Mouse (Mus musculus): ENCODE data around the gene Zscan25. TPM values are rescaled to one million over a fixed set of nuclear protein-coding genes. Genes with fewer than 3 reads are reported as not detected.
"Not testable (repeated sequence)": the region's sequence is repeated elsewhere in the genome, so short reads cannot be mapped to it uniquely, and the experiment has no call there.

Zscan25 gene
- polyA plus RNA-seq (2015; fragmentation: Nextera tagmentation; extraction: Ambion mirVana): 0.48 and 0.61 TPM in 2 replicates

GRCm38 (mm10) chr5:145280371-145281143 is at the start of gene Zscan25:
Gene Zscan25 (plus strand): TSS chr5:145280500.
- H3K27ac ChIP-seq: peak within 1 kb of the TSS; percentile 93
- H3K9ac ChIP-seq: peak within 1 kb of the TSS; percentile 83
- under 1% methylated on average over 50 of the region's 50 CpGs for WGBS
- peak within 1 kb of the TSS; percentile 94 for H3K4me3 ChIP-seq (replicated peaks)
- H3K4me1 ChIP-seq: peaks cover 13% of the 10 kb centered on the region; the same call in 1 of the 2 replicates
- H3K36me3 ChIP-seq: peaks cover 32% of the 10 kb centered on the region
- H3K27me3 ChIP-seq: no peaks in the 10 kb centered on the region
- H3K9me3 ChIP-seq (replicated peaks): no peaks in the 10 kb centered on the region
- peak within 1 kb of the TSS; percentile 76 for H3K4me2 ChIP-seq
- ATAC-seq (replicated peaks; ENCODE audit: low FRiP score): peak; percentile 100

GRCm38 (mm10) chr5:145230641-145231040 is 49.7 kb upstream of the Zscan25 start:
- no peak for ATAC-seq (replicated peaks; ENCODE audit: low FRiP score)
- 81% methylated on average over 4 of the region's 4 CpGs for WGBS
- Histone ChIP-seq H3K9me3 (replicated peaks) (no peaks in the 10 kb centered on the region), H3K9ac (no peak overlapping the region), H3K27me3 (no peaks in the 10 kb centered on the region), H3K4me3 (replicated peaks) (peak overlapping the region; percentile 92; the same call in 1 of the 2 replicates), H3K4me2 (peak overlapping the region; percentile 75; the same call in 1 of the 2 replicates), H3K4me1 (peaks cover 15% of the 10 kb centered on the region), H3K27ac (peak overlapping the region; percentile 86; the same call in 1 of the 2 replicates), H3K36me3 (peaks cover 24% of the 10 kb centered on the region)

- Histone ChIP-seq H3K4me2 (peak within 1 kb of the TSS; percentile 75), H3K27ac (peak within 1 kb of the TSS; percentile 86), H3K9ac (peak within 1 kb of the TSS; percentile 96), H3K4me1 (peaks cover 15% of the 10 kb centered on the region), H3K27me3 (no peaks in the 10 kb centered on the region), H3K9me3 (replicated peaks) (no peaks in the 10 kb centered on the region), H3K36me3 (peaks cover 32% of the 10 kb centered on the region), H3K4me3 (replicated peaks) (peak within 1 kb of the TSS; percentile 92)
- peak; percentile 99 for ATAC-seq (replicated peaks; ENCODE audit: low FRiP score)
- under 1% methylated on average over 42 of the region's 42 CpGs for WGBS
Observed at GRCm38 (mm10) chr5:145231367-145231871, 48.9 kb upstream of the Zscan25 start, which contains the start of gene Zfp655. Gene Zfp655 (plus strand): TSS chr5:145231715.

- peak overlapping the region; percentile 75 for H3K4me2 ChIP-seq
- no peaks in the 10 kb centered on the region for H3K27me3 ChIP-seq
- H3K4me1 ChIP-seq: peaks cover 15% of the 10 kb centered on the region
- peak overlapping the region; percentile 86 for H3K27ac ChIP-seq
- ATAC-seq (replicated peaks; ENCODE audit: low FRiP score): peak; percentile 67
- peaks cover 36% of the 10 kb centered on the region for H3K36me3 ChIP-seq
- no peaks in the 10 kb centered on the region for H3K9me3 ChIP-seq (replicated peaks)
- H3K4me3 ChIP-seq (replicated peaks): peak overlapping the region; percentile 92
- under 1% methylated on average over 39 of the region's 49 CpGs for WGBS
- H3K9ac ChIP-seq: peak overlapping the region; percentile 96
Observed at GRCm38 (mm10) chr5:145231893-145232411, 48.3 kb upstream of the Zscan25 start.

GRCm38 (mm10) chr5:145234636-145235035 is 45.7 kb upstream of the Zscan25 start:
- Histone ChIP-seq H3K27ac (no peak overlapping the region), H3K36me3 (peaks cover 61% of the 10 kb centered on the region), H3K4me3 (replicated peaks) (no peak overlapping the region), H3K4me1 (peaks cover 15% of the 10 kb centered on the region), H3K27me3 (no peaks in the 10 kb centered on the region), H3K4me2 (no peak overlapping the region), H3K9ac (no peak overlapping the region), H3K9me3 (replicated peaks) (no peaks in the 10 kb centered on the region)
- no peak for ATAC-seq (replicated peaks; ENCODE audit: low FRiP score)

- H3K4me1 ChIP-seq: no peaks in the 10 kb centered on the region
- peaks cover 74% of the 10 kb centered on the region for H3K36me3 ChIP-seq
- H3K27me3 ChIP-seq: no peaks in the 10 kb centered on the region
- no peak for ATAC-seq (replicated peaks; ENCODE audit: low FRiP score)
- H3K4me2 ChIP-seq: no peak overlapping the region
- H3K9me3 ChIP-seq (replicated peaks): no peaks in the 10 kb centered on the region
- H3K9ac ChIP-seq: no peak overlapping the region
- WGBS: 97% methylated on average over 3 of the region's 3 CpGs
- H3K27ac ChIP-seq: no peak overlapping the region
- no peak overlapping the region for H3K4me3 ChIP-seq (replicated peaks)
Observed at GRCm38 (mm10) chr5:145249520-145249919, 30.8 kb upstream of the Zscan25 start.

- not testable (repeated sequence) for H3K36me3 ChIP-seq; H3K4me3 ChIP-seq (replicated peaks); H3K4me1 ChIP-seq; H3K27ac ChIP-seq; ATAC-seq (replicated peaks; ENCODE audit: low FRiP score); H3K9me3 ChIP-seq (replicated peaks); H3K4me2 ChIP-seq; H3K9ac ChIP-seq; H3K27me3 ChIP-seq
- 88% methylated on average over 2 of the region's 2 CpGs for WGBS
Observed at GRCm38 (mm10) chr5:145273568-145273967, 6.7 kb upstream of the Zscan25 start.

GRCm38 (mm10) chr5:145279948-145280347 is 352 bp upstream of the Zscan25 start:
- Histone ChIP-seq H3K4me1 (peaks cover 13% of the 10 kb centered on the region; the same call in 1 of the 2 replicates), H3K27me3 (no peaks in the 10 kb centered on the region), H3K36me3 (peaks cover 26% of the 10 kb centered on the region), H3K9ac (no peak overlapping the region), H3K4me3 (replicated peaks) (peak overlapping the region; percentile 94), H3K9me3 (replicated peaks) (no peaks in the 10 kb centered on the region), H3K27ac (no peak overlapping the region), H3K4me2 (peak overlapping the region; percentile 76; the same call in 1 of the 2 replicates)
- 89% methylated on average over 2 of the region's 2 CpGs for WGBS
- peak; percentile 12; the same call in 1 of the 2 replicates for ATAC-seq (replicated peaks; ENCODE audit: low FRiP score)

GRCm38 (mm10) chr5:145288382-145288781 is 8.1 kb downstream of the Zscan25 start:
- Histone ChIP-seq H3K4me1 (no peaks in the 10 kb centered on the region), H3K9ac (no peak overlapping the region), H3K27me3 (no peaks in the 10 kb centered on the region), H3K36me3 (peaks cover 97% of the 10 kb centered on the region), H3K4me2 (no peak overlapping the region), H3K27ac (no peak overlapping the region), H3K9me3 (replicated peaks) (no peaks in the 10 kb centered on the region), H3K4me3 (replicated peaks) (no peak overlapping the region)
- ATAC-seq (replicated peaks; ENCODE audit: low FRiP score): no peak
- 95% methylated on average over 5 of the region's 5 CpGs for WGBS

GRCm38 (mm10) chr5:145290697-145291096 is 10.4 kb downstream of the Zscan25 start:
- no peak overlapping the region for H3K27ac ChIP-seq
- no peaks in the 10 kb centered on the region for H3K9me3 ChIP-seq (replicated peaks)
- H3K36me3 ChIP-seq: peaks cover 89% of the 10 kb centered on the region
- H3K4me2 ChIP-seq: no peak overlapping the region
- H3K27me3 ChIP-seq: no peaks in the 10 kb centered on the region
- no peak overlapping the region for H3K4me3 ChIP-seq (replicated peaks)
- no peaks in the 10 kb centered on the region for H3K4me1 ChIP-seq
- H3K9ac ChIP-seq: no peak overlapping the region
- no peak for ATAC-seq (replicated peaks; ENCODE audit: low FRiP score)
- 98% methylated on average over 16 of the region's 16 CpGs for WGBS

- WGBS: 89% methylated on average over 6 of the region's 6 CpGs
- H3K27me3 ChIP-seq: no peaks in the 10 kb centered on the region
- no peak overlapping the region for H3K4me2 ChIP-seq
- no peak overlapping the region for H3K4me3 ChIP-seq (replicated peaks)
- peaks cover 73% of the 10 kb centered on the region for H3K36me3 ChIP-seq
- ATAC-seq (replicated peaks; ENCODE audit: low FRiP score): no peak
- no peak overlapping the region for H3K9ac ChIP-seq
- no peaks in the 10 kb centered on the region for H3K4me1 ChIP-seq
- no peaks in the 10 kb centered on the region for H3K9me3 ChIP-seq (replicated peaks)
- H3K27ac ChIP-seq: no peak overlapping the region
Observed at GRCm38 (mm10) chr5:145292398-145292797, 12.1 kb downstream of the Zscan25 start.

GRCm38 (mm10) chr5:145300469-145300868 is 20.2 kb downstream of the Zscan25 start:
- H3K9ac ChIP-seq: no peak overlapping the region
- ATAC-seq (replicated peaks; ENCODE audit: low FRiP score): no peak
- H3K4me1 ChIP-seq: no peaks in the 10 kb centered on the region
- no peaks in the 10 kb centered on the region for H3K36me3 ChIP-seq
- no peaks in the 10 kb centered on the region for H3K27me3 ChIP-seq
- H3K9me3 ChIP-seq (replicated peaks): no peaks in the 10 kb centered on the region
- no peak overlapping the region for H3K4me2 ChIP-seq
- no peak overlapping the region for H3K4me3 ChIP-seq (replicated peaks)
- no peak overlapping the region for H3K27ac ChIP-seq
